8 mouse cellular contexts compared by ENCODE assay signal in genomic region chr5:139796900-139797299, GRCm38 (mm10). TPM values are rescaled to one million over a fixed set of nuclear protein-coding genes. Genes with fewer than 3 reads are reported as not detected.
DNase-seq lines count a peak whose midpoint lies in the region; ATAC-seq and TF ChIP-seq lines count a peak whose summit lies in the region.

No protein-coding gene starts in this region.

- peak; percentile 17 for ATAC-seq in hindbrain, embryonic 15.5 days (ENCODE audit: low FRiP score, low read depth)
- 0 out of 2 replicates have a peak, but pooled peaks have one; percentile 3 for ATAC-seq in midbrain, embryonic 12.5 days (ENCODE audit: low FRiP score, low read depth)

- 0 out of 2 replicates have a peak, but pooled peaks cover 5% of the 10 kb centered on the region for H3K27me3 ChIP-seq in hindbrain, embryonic 15.5 days
- peaks cover 49% of the 10 kb centered on the region for H3K27me3 ChIP-seq in midbrain, embryonic 12.5 days
- H3K27me3 ChIP-seq in testis, adult 2 months (ENCODE audit: control insufficient read depth, insufficient read depth, low read length) = no peaks in the 10 kb centered on the region

- H3K36me3 ChIP-seq in hindbrain, embryonic 15.5 days = peaks cover 15% of the 10 kb centered on the region; the same call in 1 of the 2 replicates
- peaks cover 28% of the 10 kb centered on the region for H3K36me3 ChIP-seq in midbrain, embryonic 12.5 days
- no peaks in the 10 kb centered on the region for H3K36me3 ChIP-seq in testis, adult 2 months (ENCODE audit: control insufficient read depth, insufficient read depth, low read length)

- peaks cover 58% of the 10 kb centered on the region for H3K4me1 ChIP-seq in hindbrain, embryonic 15.5 days (replicated peaks)
- peaks cover 59% of the 10 kb centered on the region for H3K4me1 ChIP-seq in midbrain, embryonic 12.5 days
- H3K4me1 ChIP-seq in testis, adult 2 months (ENCODE audit: control insufficient read depth, insufficient read depth, low read length) = peaks cover 11% of the 10 kb centered on the region

- WGBS in hindbrain, embryonic 15.5 days = 17% methylated on average over 13 of the region's 13 CpGs
- WGBS in midbrain, embryonic 12.5 days = 29% methylated on average over 13 of the region's 13 CpGs

- H3K9ac ChIP-seq in hindbrain, embryonic 15.5 days = no peak overlapping the region; the same call in 1 of the 2 replicates
- no peak overlapping the region; the same call in 1 of the 2 replicates for H3K9ac ChIP-seq in midbrain, embryonic 12.5 days (replicated peaks)

- H3K4me3 ChIP-seq in gastrocnemius, adult 2 months = peak overlapping the region; percentile 75
- no peak overlapping the region for H3K4me3 ChIP-seq in hindbrain, embryonic 15.5 days
- no peak overlapping the region for H3K4me3 ChIP-seq in midbrain, embryonic 12.5 days
- no peak overlapping the region for H3K4me3 ChIP-seq in testis, adult 2 months (ENCODE audit: control insufficient read depth, low read depth, low read length)

- peak; percentile 57 for DNase-seq in 416B (ENCODE audit: low read depth)
- peak; percentile 86 for DNase-seq in brain, adult 2 months (ENCODE audit: low read depth, low spot score)
- DNase-seq in gastrocnemius, adult 2 months = peak; percentile 95
- DNase-seq in left cerebral cortex, postnatal 36 days (ENCODE audit: low spot score in 2 of 2) = peak; percentile 61 to 62
- DNase-seq in thymus, postnatal 25 days = no peak

- H3K9me3 ChIP-seq in hindbrain, embryonic 15.5 days = no peaks in the 10 kb centered on the region
- H3K9me3 ChIP-seq in midbrain, embryonic 12.5 days = no peaks in the 10 kb centered on the region

- intact Hi-C loops in gastrocnemius, adult 2 months (cut with DNase I) = no loop called here
- intact Hi-C loops in left cerebral cortex, postnatal 36 days (cut with DNase I) = no loop called here

- TF ChIP-seq POLR2A in testis, adult 2 months (IDR thresholded peaks at IDR 0.05; ENCODE audit: control insufficient read depth, low read depth, low read length) = no peak

- peak overlapping the region; percentile 100 for H3K27ac ChIP-seq in gastrocnemius, adult 2 months
- H3K27ac ChIP-seq in hindbrain, embryonic 15.5 days (replicated peaks) = peak overlapping the region; percentile 87
- H3K27ac ChIP-seq in midbrain, embryonic 12.5 days (replicated peaks) = peak overlapping the region; percentile 92
- peak overlapping the region; percentile 81 for H3K27ac ChIP-seq in testis, adult 2 months (ENCODE audit: control insufficient read depth, insufficient read depth, low read depth, low read length)

- no peak for TF ChIP-seq CTCF in gastrocnemius, adult 2 months (IDR thresholded peaks at IDR 0.05)
- no peak for TF ChIP-seq CTCF in testis, adult 2 months (IDR thresholded peaks at IDR 0.05; ENCODE audit: control insufficient read depth, insufficient read depth, insufficient replicate concordance, low read depth, low read length)

- peak overlapping the region; percentile 59 for H3K4me2 ChIP-seq in hindbrain, embryonic 15.5 days
- H3K4me2 ChIP-seq in midbrain, embryonic 12.5 days (replicated peaks) = peak overlapping the region; percentile 56

RNA-seq across cellular contexts. Expression of gene Mafk, which starts 5.6 kb away (rescaled TPM):
- 10 to 100 TPM; 14.9 to 23.8 TPM for total RNA-seq in gastrocnemius, adult 2 months (2021)
- polyA plus RNA-seq in hindbrain, embryonic 15.5 days (2015; fragmentation: Nextera tagmentation; extraction: Ambion mirVana) = 11.7 and 13.5 TPM in 2 replicates
- total RNA-seq in left cerebral cortex, postnatal 36 days (2021) = 1 to 10 TPM; 8.2 to 8.8 TPM
- polyA plus RNA-seq in midbrain, embryonic 12.5 days (2016; fragmentation: Nextera tagmentation; extraction: Ambion mirVana) = 11.4 and 11.6 TPM in 2 replicates
- polyA plus RNA-seq in testis, adult 2 months (2012; rRNA removed) = 10.8 and 14.5 TPM in 2 replicates

RNA-seq across cellular contexts. Expression of gene Ints1, which starts 21.4 kb away (rescaled TPM):
- 10 to 100 TPM; 32.8 to 40.4 TPM for total RNA-seq in gastrocnemius, adult 2 months (2021)
- 30.0 and 30.3 TPM in 2 replicates for polyA plus RNA-seq in hindbrain, embryonic 15.5 days (2015; fragmentation: Nextera tagmentation; extraction: Ambion mirVana)
- 10 to 100 TPM; 95.5 to 96.2 TPM for total RNA-seq in left cerebral cortex, postnatal 36 days (2021)
- polyA plus RNA-seq in midbrain, embryonic 12.5 days (2016; fragmentation: Nextera tagmentation; extraction: Ambion mirVana) = 36.3 and 39.8 TPM in 2 replicates
- 33.9 and 36.4 TPM in 2 replicates for polyA plus RNA-seq in testis, adult 2 months (2012; rRNA removed)

RNA-seq across cellular contexts. Expression of gene Tmem184a, which starts 22.8 kb away (rescaled TPM):
- total RNA-seq in gastrocnemius, adult 2 months (2021) = under 1 TPM; 0.87 to 0.95 TPM
- polyA plus RNA-seq in hindbrain, embryonic 15.5 days (2015; fragmentation: Nextera tagmentation; extraction: Ambion mirVana) = 0.12 and 0.18 TPM in 2 replicates
- under 1 TPM in 1 of 2 experiments, not detected in 1; 0.89 TPM for total RNA-seq in left cerebral cortex, postnatal 36 days (2021)
- 0.25 and 0.75 TPM in 2 replicates for polyA plus RNA-seq in midbrain, embryonic 12.5 days (2016; fragmentation: Nextera tagmentation; extraction: Ambion mirVana)
- polyA plus RNA-seq in testis, adult 2 months (2012; rRNA removed) = 138 and 204 TPM in 2 replicates

RNA-seq across cellular contexts. Expression of gene Gm26938, which starts 29.3 kb away (rescaled TPM):
- total RNA-seq in gastrocnemius, adult 2 months (2021) = not detected
- polyA plus RNA-seq in hindbrain, embryonic 15.5 days (2015; fragmentation: Nextera tagmentation; extraction: Ambion mirVana) = not detected in 2 replicates
- total RNA-seq in left cerebral cortex, postnatal 36 days (2021) = not detected
- polyA plus RNA-seq in midbrain, embryonic 12.5 days (2016; fragmentation: Nextera tagmentation; extraction: Ambion mirVana) = not detected in 2 replicates
- polyA plus RNA-seq in testis, adult 2 months (2012; rRNA removed) = not detected in 2 replicates

RNA-seq across cellular contexts. Expression of gene Psmg3, which starts 29.8 kb away (rescaled TPM):
- total RNA-seq in gastrocnemius, adult 2 months (2021) = 10 to 100 TPM in 1 of 2 experiments, 1 to 10 TPM in 1; 7.7 to 10.6 TPM
- 67.4 and 71.0 TPM in 2 replicates for polyA plus RNA-seq in hindbrain, embryonic 15.5 days (2015; fragmentation: Nextera tagmentation; extraction: Ambion mirVana)
- 10 to 100 TPM; 19.3 to 19.9 TPM for total RNA-seq in left cerebral cortex, postnatal 36 days (2021)
- polyA plus RNA-seq in midbrain, embryonic 12.5 days (2016; fragmentation: Nextera tagmentation; extraction: Ambion mirVana) = 70.5 and 70.8 TPM in 2 replicates
- polyA plus RNA-seq in testis, adult 2 months (2012; rRNA removed) = 9.9 and 11.0 TPM in 2 replicates

Comparison
In these comparisons a context has a peak if more than half of its experiments do, and no peak if none do; other contexts are left out.
1. RNA of gene Tmem184a, which starts 22.8 kb away (polyA plus RNA-seq): 138 to 204 TPM in testis, adult 2 months; 0.25 to 0.75 TPM in midbrain, embryonic 12.5 days and 0.12 to 0.18 TPM in hindbrain, embryonic 15.5 days; every median in the first group is over 10 times any median in the second.
2. Peak in every context shown above with its lines, with median percentiles within 50 percentile points of each other: H3K27ac ChIP-seq.